Mouse (Mus musculus) kidney, embryonic 14.5 days (tissue): Measurements from ENCODE around the gene Prss45. TPM values are rescaled to one million over a fixed set of nuclear protein-coding genes. Genes with fewer than 3 reads are reported as not detected.
"Not testable (repeated sequence)": the region's sequence is repeated elsewhere in the genome, so short reads cannot be mapped to it uniquely, and the experiment has no call there.

ENCODE experiments used
- ATAC-seq: fragments of 200-750 bp; cut with Nextera tagmentation; 2 replicates; pipeline ENCODE4 v1.8.0; 2017; ENCODE audit warnings: moderate number of reproducible peaks, mild to moderate bottlenecking, moderate TSS enrichment, moderate library complexity; ENCODE audit not compliant: low FRiP score, low TSS enrichment
- H3K27ac ChIP-seq: fragments of 300-500 bp; sonication (generic); 2 replicates; pipeline ENCODE4 v1.5.1; 2014; ENCODE audit warnings: low read depth, mild to moderate bottlenecking, low read length, moderate library complexity, mixed read lengths
- H3K27me3 ChIP-seq: fragments of 300-500 bp; sonication (generic); 2 replicates; pipeline ENCODE4 v1.6.1; 2014; ENCODE audit warnings: mild to moderate bottlenecking, low read length; ENCODE audit not compliant: control insufficient read depth, insufficient read depth
- H3K36me3 ChIP-seq: fragments of 300-500 bp; sonication (generic); 2 replicates; pipeline ENCODE4 v1.6.1; 2014; ENCODE audit warnings: low read length, mixed read lengths; ENCODE audit not compliant: control insufficient read depth, insufficient read depth
- H3K4me1 ChIP-seq: fragments of 300-500 bp; sonication (generic); 2 replicates; pipeline ENCODE4 v1.6.1; 2014; ENCODE audit warnings: low read length, mixed read lengths; ENCODE audit not compliant: control insufficient read depth, insufficient read depth
- H3K4me2 ChIP-seq: fragments of 300-500 bp; sonication (generic); replicated peaks from 2 replicates; pipeline ENCODE4 v1.6.1; 2014; ENCODE audit warnings: low read depth, mild to moderate bottlenecking, low read length
- H3K4me3 ChIP-seq: fragments of 300-500 bp; sonication (generic); 2 replicates; pipeline ENCODE4 v1.5.1; 2014; ENCODE audit warnings: mild to moderate bottlenecking, low read length
- H3K9ac ChIP-seq: fragments of 300-500 bp; sonication (generic); 2 replicates; pipeline ENCODE4 v1.6.1; 2014; ENCODE audit warnings: low read depth, mild to moderate bottlenecking, low read length, moderate library complexity
- H3K9me3 ChIP-seq: fragments of 300-500 bp; sonication (generic); 2 replicates; pipeline ENCODE4 v1.6.1; 2016; ENCODE audit warnings: low read length; ENCODE audit not compliant: control insufficient read depth
- WGBS: fragments of 180-500 bp; shearing (Covaris S2); extraction: QIAGEN DNeasy Blood & Tissue Kit; methylation state at CpG from one replicate; pipeline ENCODE4 v1.1.7; 2014; 5-methylcytosine and 5-hydroxymethylcytosine counted together
- polyA plus RNA-seq: library from polyadenylated mRNA; unstranded; fragments of >200 nt; fragmentation: Nextera tagmentation; extraction: Ambion mirVana; gene quantifications from 2 replicates; pipeline ENCODE4 v1.2.1, GENCODE M21; 2014

The Prss45 gene
- polyA plus RNA-seq, 1 experiment from 2014 or later: not detected

GRCm38 (mm10) chr9:110820546-110820945 is 13.8 kb upstream of the Prss45 start:
- H3K27ac ChIP-seq, H3K36me3 ChIP-seq, H3K4me2 ChIP-seq, H3K4me3 ChIP-seq, H3K9me3 ChIP-seq, H3K9ac ChIP-seq, H3K4me1 ChIP-seq, H3K27me3 ChIP-seq, ATAC-seq: not testable (repeated sequence)

GRCm38 (mm10) chr9:110821436-110821835 is 13.0 kb upstream of the Prss45 start:
- H3K27ac ChIP-seq: no peak overlapping the region
- no peaks in the 10 kb centered on the region for H3K27me3 ChIP-seq
- no peak overlapping the region for H3K4me2 ChIP-seq
- no peak overlapping the region for H3K9ac ChIP-seq
- H3K4me1 ChIP-seq: no peaks in the 10 kb centered on the region
- no peaks in the 10 kb centered on the region for H3K9me3 ChIP-seq
- ATAC-seq: no peak
- WGBS: 86% methylated on average over 7 of the region's 7 CpGs
- H3K36me3 ChIP-seq: no peaks in the 10 kb centered on the region
- H3K4me3 ChIP-seq: no peak overlapping the region

GRCm38 (mm10) chr9:110825426-110825825 is 9.0 kb upstream of the Prss45 start:
- 86% methylated on average over 4 of the region's 4 CpGs for WGBS
- Histone ChIP-seq H3K36me3 (no peaks in the 10 kb centered on the region), H3K27ac (no peak overlapping the region), H3K4me1 (no peaks in the 10 kb centered on the region), H3K4me2 (no peak overlapping the region), H3K4me3 (no peak overlapping the region), H3K9ac (no peak overlapping the region), H3K9me3 (no peaks in the 10 kb centered on the region), H3K27me3 (no peaks in the 10 kb centered on the region)
- no peak for ATAC-seq

- 77% methylated on average over 7 of the region's 7 CpGs for WGBS
Observed at GRCm38 (mm10) chr9:110825832-110826231, 8.6 kb upstream of the Prss45 start.

GRCm38 (mm10) chr9:110826390-110826789 is 8.0 kb upstream of the Prss45 start, which contains the start of gene Prss43:
TSS of gene Prss43 (plus strand) at chr9:110826690.
- Histone ChIP-seq H3K27me3 (no peaks in the 10 kb centered on the region), H3K4me3 (no peak within 1 kb of the TSS), H3K9me3 (no peaks in the 10 kb centered on the region), H3K4me1 (no peaks in the 10 kb centered on the region), H3K9ac (no peak within 1 kb of the TSS), H3K36me3 (no peaks in the 10 kb centered on the region), H3K27ac (no peak within 1 kb of the TSS), H3K4me2 (no peak within 1 kb of the TSS)
- no peak for ATAC-seq
- WGBS: 82% methylated on average over 3 of the region's 3 CpGs

More at GRCm38 (mm10) chr9:110825832-110826231, 8.6 kb upstream of the Prss45 start:
- no peaks in the 10 kb centered on the region for H3K27me3 ChIP-seq
- H3K4me1 ChIP-seq: no peaks in the 10 kb centered on the region
- no peak for ATAC-seq
- H3K9me3 ChIP-seq: no peaks in the 10 kb centered on the region
- H3K9ac ChIP-seq: no peak overlapping the region
- H3K36me3 ChIP-seq: no peaks in the 10 kb centered on the region
- H3K4me2 ChIP-seq: no peak overlapping the region
- H3K27ac ChIP-seq: no peak overlapping the region
- H3K4me3 ChIP-seq: no peak overlapping the region

GRCm38 (mm10) chr9:110833021-110833420 is 1.4 kb upstream of the Prss45 start:
- H3K27ac ChIP-seq: no peak overlapping the region
- H3K4me3 ChIP-seq: no peak overlapping the region
- 80% methylated on average over 5 of the region's 5 CpGs for WGBS
- H3K9ac ChIP-seq: no peak overlapping the region
- no peak for ATAC-seq
- H3K9me3 ChIP-seq: no peaks in the 10 kb centered on the region
- no peaks in the 10 kb centered on the region for H3K4me1 ChIP-seq
- H3K36me3 ChIP-seq: no peaks in the 10 kb centered on the region
- H3K27me3 ChIP-seq: no peaks in the 10 kb centered on the region
- no peak overlapping the region for H3K4me2 ChIP-seq

- Histone ChIP-seq H3K9ac (no peak overlapping the region), H3K4me3 (no peak overlapping the region), H3K9me3 (no peaks in the 10 kb centered on the region), H3K4me2 (no peak overlapping the region; the same call in 1 of the 2 replicates), H3K27ac (no peak overlapping the region), H3K4me1 (no peaks in the 10 kb centered on the region), H3K27me3 (no peaks in the 10 kb centered on the region), H3K36me3 (no peaks in the 10 kb centered on the region)
- ATAC-seq: no peak
- 38% methylated on average over 10 of the region's 10 CpGs for WGBS
Observed at GRCm38 (mm10) chr9:110834961-110835360, 573 bp downstream of the Prss45 start.

- Histone ChIP-seq H3K4me3 (no peak overlapping the region), H3K27ac (no peak overlapping the region), H3K4me2 (no peak overlapping the region), H3K9me3 (no peaks in the 10 kb centered on the region), H3K27me3 (no peaks in the 10 kb centered on the region), H3K9ac (no peak overlapping the region), H3K4me1 (no peaks in the 10 kb centered on the region), H3K36me3 (no peaks in the 10 kb centered on the region)
- 41% methylated on average over 2 of the region's 2 CpGs for WGBS
- no peak for ATAC-seq
Observed at GRCm38 (mm10) chr9:110836112-110836511, 1.7 kb downstream of the Prss45 start.

GRCm38 (mm10) chr9:110840905-110841304 is 6.5 kb downstream of the Prss45 start:
- H3K36me3 ChIP-seq: no peaks in the 10 kb centered on the region
- no peak for ATAC-seq
- no peaks in the 10 kb centered on the region for H3K9me3 ChIP-seq
- no peak overlapping the region for H3K9ac ChIP-seq
- 75% methylated on average over 6 of the region's 6 CpGs for WGBS
- no peak overlapping the region for H3K27ac ChIP-seq
- H3K27me3 ChIP-seq: no peaks in the 10 kb centered on the region
- H3K4me3 ChIP-seq: no peak overlapping the region
- H3K4me2 ChIP-seq: no peak overlapping the region
- H3K4me1 ChIP-seq: no peaks in the 10 kb centered on the region
